Mouse (Mus musculus) testis, adult 2 months (tissue): ENCODE data around the gene Zfp579.

Source experiments
- CTCF ChIP-seq: fragments of 200-500 bp; IDR thresholded peaks from 2 replicates; pipeline ENCODE4 v1.5.1; 2012; ENCODE audit warnings: low read depth, mild to moderate bottlenecking, inconsistent platforms, low read length, moderate library complexity; ENCODE audit not compliant: control insufficient read depth, insufficient read depth, insufficient replicate concordance
- POLR2A ChIP-seq: fragments of 200-500 bp; IDR thresholded peaks from 2 replicates; pipeline ENCODE4 v1.6.1; 2012; ENCODE audit warnings: low read depth, mild to moderate bottlenecking, inconsistent platforms, low read length, moderate library complexity; ENCODE audit not compliant: control insufficient read depth

DNA sequence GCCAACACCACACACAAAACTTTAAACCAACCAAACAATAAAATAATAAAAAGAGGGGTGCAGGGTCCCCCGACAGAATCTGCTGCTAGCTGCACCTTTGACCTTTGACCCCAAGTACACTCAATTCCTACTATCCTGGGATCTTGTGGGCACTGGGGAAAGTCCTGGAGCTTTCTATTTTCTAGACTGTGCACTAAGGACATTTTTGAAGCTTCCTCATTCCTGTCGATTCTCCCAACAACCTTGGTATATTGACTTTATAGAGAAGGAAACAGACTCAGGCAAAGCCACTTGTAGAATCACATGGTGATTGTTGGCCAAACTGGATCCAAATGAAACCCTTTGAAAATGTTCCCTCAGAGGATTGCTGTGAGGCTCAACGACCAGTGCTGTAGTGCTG, 20.1 kb upstream of the Zfp579 start:
- TF ChIP-seq POLR2A (no peak), CTCF (no peak)
